Mouse (Mus musculus) erythroblast, embryonic 14.5 days (primary cell): ENCODE results near the gene Cpne5. TPM values are rescaled to one million over a fixed set of nuclear protein-coding genes. Genes with fewer than 3 reads are reported as not detected.

Experiments
- H3K27me3 ChIP-seq: 2 replicates; pipeline ENCODE4 v1.6.1; 2012; ENCODE audit warnings: inconsistent platforms; ENCODE audit not compliant: control insufficient read depth
- H3K36me3 ChIP-seq: 2 replicates; pipeline ENCODE4 v1.6.1; 2012; ENCODE audit warnings: mild to moderate bottlenecking, inconsistent platforms; ENCODE audit not compliant: control insufficient read depth
- H3K4me1 ChIP-seq: 2 replicates; pipeline ENCODE4 v1.6.1; 2012; ENCODE audit warnings: inconsistent platforms; ENCODE audit not compliant: control insufficient read depth
- H3K4me3 ChIP-seq: replicated peaks from 2 replicates; pipeline ENCODE3; 2012; ENCODE audit warnings: moderate library complexity, mild to moderate bottlenecking, inconsistent platforms
- H3K9me3 ChIP-seq: 2 replicates; pipeline ENCODE4 v1.6.1; 2012; ENCODE audit warnings: low read length, inconsistent platforms, mixed read lengths; ENCODE audit not compliant: control insufficient read depth
- GATA1 ChIP-seq: IDR thresholded peaks from 2 replicates; pipeline ENCODE4 v1.6.1; 2012; ENCODE audit warnings: low read length, inconsistent platforms, mixed read lengths
- TAL1 ChIP-seq: IDR thresholded peaks from 3 replicates; pipeline ENCODE4 v1.6.1; 2012; ENCODE audit warnings: low read length, inconsistent platforms, mixed read lengths
- polyA plus RNA-seq: library from polyadenylated mRNA; stranded (reverse); fragments of >175 nt; gene quantifications from 2 replicates; pipeline ENCODE4 v1.2.3, GENCODE M21; 2012

Cpne5 gene
- polyA plus RNA-seq, 1 experiment, result 0.03 TPM

DNA sequence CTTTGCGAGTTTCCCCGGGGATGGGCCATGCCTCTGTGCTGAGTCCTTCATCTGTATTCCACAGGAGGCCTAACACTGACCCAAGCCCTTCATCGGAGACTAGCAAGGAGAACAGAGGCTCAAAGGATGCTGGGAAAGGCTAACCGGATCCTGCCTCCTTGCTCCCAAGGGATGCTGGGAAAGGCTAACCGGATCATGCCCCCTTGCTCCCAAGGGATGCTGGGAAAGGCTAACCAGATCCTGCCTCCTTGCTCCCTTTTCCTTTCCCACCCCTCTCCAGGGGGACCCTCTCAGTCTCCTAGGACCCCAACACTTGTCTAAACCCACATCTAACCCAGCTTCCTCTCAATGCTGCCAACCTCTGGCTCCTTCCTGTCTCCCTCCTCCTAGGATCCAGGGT, 78.6 kb downstream of the Cpne5 start:
- no peak for TF ChIP-seq TAL1
- no peak for TF ChIP-seq GATA1
- H3K4me1 ChIP-seq, result peaks cover 2% of the 10 kb centered on the region
- H3K36me3 ChIP-seq, result no peaks in the 10 kb centered on the region
- peaks cover 4% of the 10 kb centered on the region for H3K9me3 ChIP-seq
- peaks cover 2% of the 10 kb centered on the region for H3K27me3 ChIP-seq
- no peak overlapping the region for H3K4me3 ChIP-seq

DNA sequence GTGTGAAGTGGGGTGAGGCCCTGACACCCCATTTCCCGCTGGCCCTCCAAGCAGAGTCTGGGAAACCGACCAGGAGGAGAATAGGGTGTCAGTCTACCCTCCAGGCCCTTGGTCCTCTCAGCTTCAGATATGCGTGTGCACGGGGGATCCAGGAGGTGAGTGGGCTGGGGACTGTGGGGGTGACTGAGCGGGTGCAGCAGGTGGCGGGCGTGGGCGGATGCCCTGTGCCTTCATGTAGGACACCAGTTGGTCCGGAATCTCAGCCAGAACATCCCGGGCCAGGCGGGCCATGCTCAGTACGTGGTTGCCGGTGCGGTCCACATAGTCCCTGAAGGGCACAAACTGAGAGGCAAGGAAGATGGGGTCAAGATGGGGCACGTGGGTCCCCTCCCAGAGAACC, 79.1 kb downstream of the Cpne5 start:
- TF ChIP-seq GATA1 (no peak), TAL1 (no peak)
- Histone ChIP-seq H3K4me3 (no peak overlapping the region), H3K36me3 (no peaks in the 10 kb centered on the region), H3K27me3 (peaks cover 2% of the 10 kb centered on the region), H3K9me3 (peaks cover 4% of the 10 kb centered on the region), H3K4me1 (no peaks in the 10 kb centered on the region; the same call in 1 of the 2 replicates)

DNA sequence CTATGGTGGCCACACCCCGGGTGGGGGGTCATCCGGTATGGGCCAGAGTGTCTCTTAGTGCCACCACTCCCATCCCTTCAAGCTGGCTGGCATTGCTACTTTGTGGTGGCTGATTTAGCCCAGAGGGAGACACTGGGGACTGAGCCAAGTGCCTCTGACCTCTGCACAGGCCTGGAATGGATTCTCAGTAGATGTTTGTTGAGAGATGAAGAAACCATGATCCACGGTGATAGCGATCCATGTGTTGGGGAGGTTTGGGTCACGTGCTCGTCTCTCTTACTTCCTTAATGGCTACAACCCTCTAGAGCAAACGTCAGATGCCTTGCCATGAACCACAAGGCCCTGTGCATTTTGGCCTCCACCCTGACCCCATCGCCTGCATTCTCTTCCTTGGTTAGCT, 81.1 kb downstream of the Cpne5 start:
- no peak for TF ChIP-seq TAL1
- TF ChIP-seq GATA1, result no peak

DNA sequence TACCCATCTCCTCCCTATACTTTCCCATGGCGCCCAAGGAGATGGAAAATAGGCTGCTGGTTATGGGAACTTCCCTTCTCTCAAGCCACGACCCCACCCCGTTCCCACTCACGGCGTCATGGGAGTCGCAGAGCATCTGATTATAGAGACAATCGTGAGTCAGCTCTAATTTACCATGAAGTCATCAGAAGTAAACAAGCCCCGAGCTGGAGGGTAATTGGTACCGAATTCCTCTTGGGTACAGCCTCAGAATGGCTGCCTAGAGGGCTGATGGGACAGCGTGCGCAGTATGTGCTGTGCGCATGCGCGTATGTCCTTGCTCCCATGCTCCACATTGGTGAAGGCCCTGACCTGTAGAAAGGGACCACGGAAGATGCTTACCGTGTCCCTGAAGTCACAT, 81.6 kb downstream of the Cpne5 start:
- no peak overlapping the region for H3K4me3 ChIP-seq
- no peaks in the 10 kb centered on the region for H3K27me3 ChIP-seq
- H3K4me1 ChIP-seq, result no peaks in the 10 kb centered on the region; the same call in 1 of the 2 replicates

More for the DNA sequence above, 81.1 kb downstream of the Cpne5 start:
- Histone ChIP-seq H3K4me1 (no peaks in the 10 kb centered on the region; the same call in 1 of the 2 replicates), H3K4me3 (no peak overlapping the region), H3K36me3 (no peaks in the 10 kb centered on the region), H3K27me3 (no peaks in the 10 kb centered on the region), H3K9me3 (peaks cover 4% of the 10 kb centered on the region)

DNA sequence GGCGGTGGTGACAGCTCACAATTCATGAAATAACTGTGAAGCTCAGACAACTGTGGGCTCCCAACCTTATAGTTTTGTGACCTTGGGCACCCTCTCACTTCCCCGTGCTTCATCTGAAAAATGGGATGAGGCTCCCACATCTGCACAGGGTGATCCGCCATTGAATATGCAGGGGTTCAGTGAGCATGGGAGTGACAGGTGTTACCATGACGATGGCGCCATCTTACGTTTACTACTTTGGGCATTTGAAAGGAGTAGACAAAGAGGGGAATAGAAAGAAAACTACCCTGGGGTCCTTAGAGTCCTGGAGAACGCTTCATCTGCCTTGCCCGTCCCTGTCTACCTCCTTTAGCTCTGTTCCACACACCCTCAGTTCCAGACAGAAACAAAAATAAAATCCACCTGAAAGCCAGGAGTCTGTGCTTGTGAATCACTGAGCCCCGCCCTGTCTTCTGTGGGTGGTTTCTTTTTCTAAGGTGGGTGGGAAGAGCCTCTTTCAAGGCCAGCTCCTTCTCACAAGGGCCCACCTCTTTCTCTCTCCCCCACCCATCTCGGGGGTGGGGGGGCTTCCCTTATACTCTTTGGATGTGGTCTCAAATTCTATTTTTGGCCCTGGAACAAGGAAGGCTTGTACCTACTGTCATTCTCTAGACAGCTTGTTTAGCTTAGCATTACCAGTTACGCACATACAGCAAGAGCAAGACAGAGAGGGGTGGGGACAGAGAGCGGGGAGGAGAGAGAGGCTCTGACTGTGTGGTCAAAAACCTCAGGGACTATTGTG, 82.4 kb downstream of the Cpne5 start:
- TF ChIP-seq GATA1 (no peak), TAL1 (no peak)
- no peaks in the 10 kb centered on the region for H3K27me3 ChIP-seq
- H3K4me1 ChIP-seq, result no peaks in the 10 kb centered on the region; the same call in 1 of the 2 replicates
- H3K36me3 ChIP-seq, result no peaks in the 10 kb centered on the region
- no peak overlapping the region for H3K4me3 ChIP-seq
- H3K9me3 ChIP-seq, result no peaks in the 10 kb centered on the region

More for the DNA sequence above, 81.6 kb downstream of the Cpne5 start:
- peaks cover 3% of the 10 kb centered on the region for H3K9me3 ChIP-seq
- no peak for TF ChIP-seq GATA1
- no peak for TF ChIP-seq TAL1
- H3K36me3 ChIP-seq, result no peaks in the 10 kb centered on the region

DNA sequence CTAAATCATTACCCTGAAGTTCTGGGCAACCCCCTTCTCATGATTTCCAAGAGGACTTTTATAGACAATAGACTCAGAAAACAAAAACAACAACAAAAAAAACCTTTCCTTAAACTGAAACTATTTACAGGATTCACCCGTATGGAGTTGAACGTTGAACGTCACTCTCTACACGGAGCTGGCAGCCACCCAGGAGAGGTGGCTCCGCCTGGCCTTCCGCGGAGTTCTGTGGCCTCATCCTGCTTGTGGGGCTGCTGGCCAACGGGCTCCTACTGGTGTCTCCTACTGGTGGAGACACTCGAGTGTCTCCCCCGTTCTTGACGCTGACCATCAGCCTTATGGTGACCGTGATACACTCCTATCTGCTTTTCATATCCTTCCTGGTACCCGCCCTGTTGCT, 83.7 kb downstream of the Cpne5 start:
- TF ChIP-seq TAL1 (no peak), GATA1 (no peak)
- H3K27me3 ChIP-seq, result no peaks in the 10 kb centered on the region
- H3K4me3 ChIP-seq, result no peak overlapping the region

DNA sequence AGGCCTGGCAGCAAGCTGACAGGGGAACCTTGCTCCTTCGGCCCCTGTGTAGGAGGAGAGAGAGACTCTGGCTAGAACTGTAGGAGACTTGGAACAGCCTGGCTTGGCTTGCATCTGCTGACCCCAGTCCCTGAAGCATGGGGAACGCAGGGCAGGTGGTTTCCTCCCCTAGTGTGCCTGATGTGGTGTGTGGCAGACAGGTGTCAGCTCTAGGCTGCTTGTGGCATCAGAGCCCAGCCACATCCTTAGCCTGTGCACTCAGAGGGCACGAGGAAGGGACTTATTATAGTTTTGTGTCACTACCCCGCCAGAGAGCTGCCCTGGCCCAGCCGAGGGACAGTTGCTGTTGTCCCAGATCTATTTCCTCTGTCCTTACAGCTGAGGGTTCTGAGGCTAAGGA, 85.4 kb downstream of the Cpne5 start:
- Histone ChIP-seq H3K4me1 (no peaks in the 10 kb centered on the region; the same call in 1 of the 2 replicates), H3K36me3 (no peaks in the 10 kb centered on the region), H3K27me3 (no peaks in the 10 kb centered on the region), H3K9me3 (no peaks in the 10 kb centered on the region), H3K4me3 (no peak overlapping the region)
- TF ChIP-seq GATA1 (no peak), TAL1 (no peak)

More for the DNA sequence above, 83.7 kb downstream of the Cpne5 start:
- Histone ChIP-seq H3K36me3 (no peaks in the 10 kb centered on the region), H3K4me1 (no peaks in the 10 kb centered on the region; the same call in 1 of the 2 replicates), H3K9me3 (no peaks in the 10 kb centered on the region)

DNA sequence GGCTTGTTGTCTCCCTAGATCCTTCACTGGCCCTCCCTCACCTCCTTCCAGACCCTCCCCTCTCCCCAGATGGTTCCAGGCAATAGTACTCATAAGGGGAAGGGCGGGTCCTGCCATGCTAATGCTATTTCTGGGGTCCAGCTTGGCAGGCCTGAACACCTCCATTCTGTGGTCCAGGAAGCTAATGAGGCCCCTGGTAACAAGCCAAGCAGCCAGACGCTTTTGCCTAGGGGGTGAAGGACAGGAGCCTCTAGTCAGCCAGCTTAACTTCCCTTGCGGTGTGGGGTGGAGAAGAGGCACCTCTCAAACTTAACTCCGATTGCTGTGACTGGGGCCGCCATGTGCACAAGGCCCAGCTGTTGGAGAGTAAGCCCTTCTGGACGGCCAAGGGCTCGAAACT, 88.2 kb downstream of the Cpne5 start:
- H3K36me3 ChIP-seq, result no peaks in the 10 kb centered on the region
- no peaks in the 10 kb centered on the region for H3K27me3 ChIP-seq
- TF ChIP-seq TAL1, result no peak
- no peak for TF ChIP-seq GATA1
- H3K4me1 ChIP-seq, result no peaks in the 10 kb centered on the region; the same call in 1 of the 2 replicates
- H3K4me3 ChIP-seq, result no peak overlapping the region
- H3K9me3 ChIP-seq, result no peaks in the 10 kb centered on the region; the same call in 1 of the 2 replicates

DNA sequence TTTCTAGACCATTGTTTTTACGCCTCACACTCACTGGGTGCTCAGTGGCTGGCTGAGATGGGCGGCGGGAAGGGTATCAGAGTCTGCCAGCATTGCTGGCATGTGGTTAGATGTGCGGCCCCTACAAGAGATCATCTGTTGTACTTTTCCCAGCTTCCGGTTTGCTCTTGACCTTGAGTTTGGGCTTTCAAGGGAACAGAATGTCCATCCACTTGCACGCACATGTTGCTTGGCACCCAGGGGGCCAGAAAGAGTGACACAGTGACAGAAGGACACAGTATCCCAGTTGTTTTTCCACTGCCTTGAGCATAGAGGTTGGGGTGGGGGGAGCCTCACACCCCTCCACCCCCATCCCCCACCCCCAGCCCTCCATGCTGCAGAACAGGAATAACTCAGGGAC, 90.2 kb downstream of the Cpne5 start:
- Histone ChIP-seq H3K9me3 (no peaks in the 10 kb centered on the region; the same call in 1 of the 2 replicates), H3K36me3 (no peaks in the 10 kb centered on the region), H3K4me1 (no peaks in the 10 kb centered on the region), H3K27me3 (no peaks in the 10 kb centered on the region), H3K4me3 (no peak overlapping the region)
- TF ChIP-seq TAL1 (no peak), GATA1 (no peak)

DNA sequence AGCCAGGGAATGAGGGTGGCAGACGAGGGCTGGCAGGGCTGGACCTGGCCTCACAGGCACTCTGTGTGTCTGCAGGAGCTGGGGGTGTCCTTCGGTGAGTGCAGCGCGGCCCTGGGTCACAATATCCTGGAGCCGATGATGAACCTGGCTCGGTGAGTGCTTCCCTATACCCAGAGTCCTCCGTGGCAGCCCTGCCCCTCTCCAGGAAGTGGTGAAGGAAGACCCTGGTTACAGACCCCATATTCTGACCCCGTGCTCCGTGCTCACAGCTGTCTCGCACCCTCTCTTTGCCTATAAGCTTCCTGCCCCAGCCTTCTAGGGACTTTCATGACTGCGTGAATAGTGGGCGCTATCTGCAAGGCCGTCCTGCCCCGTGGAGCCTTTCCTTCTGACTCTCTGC, 90.7 kb downstream of the Cpne5 start:
- Histone ChIP-seq H3K4me3 (no peak overlapping the region), H3K9me3 (no peaks in the 10 kb centered on the region; the same call in 1 of the 2 replicates), H3K36me3 (no peaks in the 10 kb centered on the region), H3K27me3 (no peaks in the 10 kb centered on the region), H3K4me1 (no peaks in the 10 kb centered on the region)
- TF ChIP-seq TAL1 (no peak), GATA1 (no peak)
